Mouse (Mus musculus): ENCODE data around the gene Tex264. TPM values are rescaled to one million over a fixed set of nuclear protein-coding genes. Genes with fewer than 3 reads are reported as not detected.

Gene Tex264
- polyA plus RNA-seq, 1 experiment = 82.9 TPM

GRCm38 (mm10) chr9:106681026-106681425 is 4.7 kb downstream of the Tex264 start:
- Histone ChIP-seq H3K27ac (ENCODE audit: control insufficient read depth, insufficient read depth, low read depth, low read length) (no peak overlapping the region), H3K4me1 (ENCODE audit: control insufficient read depth, insufficient read depth, low read length) (peaks cover 5% of the 10 kb centered on the region), H3K4me3 (ENCODE audit: control insufficient read depth, low read depth, low read length) (no peak overlapping the region), H3K27me3 (ENCODE audit: control insufficient read depth, insufficient read depth, low read length) (no peaks in the 10 kb centered on the region), H3K36me3 (ENCODE audit: control insufficient read depth, insufficient read depth, low read length) (no peaks in the 10 kb centered on the region)
- TF ChIP-seq CTCF (IDR thresholded peaks at IDR 0.05; ENCODE audit: control insufficient read depth, insufficient read depth, insufficient replicate concordance, low read depth, low read length) (no peak), POLR2A (IDR thresholded peaks at IDR 0.05; ENCODE audit: control insufficient read depth, low read depth, low read length) (no peak)

GRCm38 (mm10) chr9:106678242-106678641 is 7.5 kb downstream of the Tex264 start:
- Histone ChIP-seq H3K36me3 (ENCODE audit: control insufficient read depth, insufficient read depth, low read length) (peaks cover 1% of the 10 kb centered on the region; the same call in 1 of the 2 replicates), H3K27ac (ENCODE audit: control insufficient read depth, insufficient read depth, low read depth, low read length) (no peak overlapping the region), H3K27me3 (ENCODE audit: control insufficient read depth, insufficient read depth, low read length) (no peaks in the 10 kb centered on the region), H3K4me3 (ENCODE audit: control insufficient read depth, low read depth, low read length) (no peak overlapping the region), H3K4me1 (ENCODE audit: control insufficient read depth, insufficient read depth, low read length) (no peaks in the 10 kb centered on the region)
- no peak for TF ChIP-seq POLR2A (IDR thresholded peaks at IDR 0.05; ENCODE audit: control insufficient read depth, low read depth, low read length)
- no peak for TF ChIP-seq CTCF (IDR thresholded peaks at IDR 0.05; ENCODE audit: control insufficient read depth, insufficient read depth, insufficient replicate concordance, low read depth, low read length)

- Histone ChIP-seq H3K4me1 (ENCODE audit: control insufficient read depth, insufficient read depth, low read length) (no peaks in the 10 kb centered on the region), H3K27ac (ENCODE audit: control insufficient read depth, insufficient read depth, low read depth, low read length) (no peak overlapping the region), H3K27me3 (ENCODE audit: control insufficient read depth, insufficient read depth, low read length) (no peaks in the 10 kb centered on the region), H3K36me3 (ENCODE audit: control insufficient read depth, insufficient read depth, low read length) (peaks cover 2% of the 10 kb centered on the region; the same call in 1 of the 2 replicates), H3K4me3 (ENCODE audit: control insufficient read depth, low read depth, low read length) (no peak overlapping the region)
- no peak for TF ChIP-seq CTCF (IDR thresholded peaks at IDR 0.05; ENCODE audit: control insufficient read depth, insufficient read depth, insufficient replicate concordance, low read depth, low read length)
- TF ChIP-seq POLR2A (IDR thresholded peaks at IDR 0.05; ENCODE audit: control insufficient read depth, low read depth, low read length) = no peak
Observed at GRCm38 (mm10) chr9:106677702-106678101, 8.0 kb downstream of the Tex264 start.

GRCm38 (mm10) chr9:106676571-106676970 is 9.2 kb downstream of the Tex264 start:
- TF ChIP-seq CTCF (IDR thresholded peaks at IDR 0.05; ENCODE audit: control insufficient read depth, insufficient read depth, insufficient replicate concordance, low read depth, low read length) (no peak), POLR2A (IDR thresholded peaks at IDR 0.05; ENCODE audit: control insufficient read depth, low read depth, low read length) (no peak)
- no peaks in the 10 kb centered on the region for H3K27me3 ChIP-seq (ENCODE audit: control insufficient read depth, insufficient read depth, low read length)
- no peak overlapping the region for H3K27ac ChIP-seq (ENCODE audit: control insufficient read depth, insufficient read depth, low read depth, low read length)
- no peaks in the 10 kb centered on the region for H3K4me1 ChIP-seq (ENCODE audit: control insufficient read depth, insufficient read depth, low read length)
- H3K36me3 ChIP-seq (ENCODE audit: control insufficient read depth, insufficient read depth, low read length) = peaks cover 2% of the 10 kb centered on the region; the same call in 1 of the 2 replicates
- no peak overlapping the region for H3K4me3 ChIP-seq (ENCODE audit: control insufficient read depth, low read depth, low read length)

GRCm38 (mm10) chr9:106675965-106676364 is 9.8 kb downstream of the Tex264 start:
- H3K36me3 ChIP-seq (ENCODE audit: control insufficient read depth, insufficient read depth, low read length) = peaks cover 2% of the 10 kb centered on the region; the same call in 1 of the 2 replicates
- H3K4me1 ChIP-seq (ENCODE audit: control insufficient read depth, insufficient read depth, low read length) = no peaks in the 10 kb centered on the region
- H3K27ac ChIP-seq (ENCODE audit: control insufficient read depth, insufficient read depth, low read depth, low read length) = no peak overlapping the region
- no peaks in the 10 kb centered on the region for H3K27me3 ChIP-seq (ENCODE audit: control insufficient read depth, insufficient read depth, low read length)
- H3K4me3 ChIP-seq (ENCODE audit: control insufficient read depth, low read depth, low read length) = no peak overlapping the region
- TF ChIP-seq CTCF (IDR thresholded peaks at IDR 0.05; ENCODE audit: control insufficient read depth, insufficient read depth, insufficient replicate concordance, low read depth, low read length) (no peak), POLR2A (IDR thresholded peaks at IDR 0.05; ENCODE audit: control insufficient read depth, low read depth, low read length) (no peak)

GRCm38 (mm10) chr9:106675480-106675879 is 10.2 kb downstream of the Tex264 start:
- Histone ChIP-seq H3K27ac (ENCODE audit: control insufficient read depth, insufficient read depth, low read depth, low read length) (no peak overlapping the region), H3K4me1 (ENCODE audit: control insufficient read depth, insufficient read depth, low read length) (no peaks in the 10 kb centered on the region), H3K4me3 (ENCODE audit: control insufficient read depth, low read depth, low read length) (peak overlapping the region; percentile 47; the same call in 1 of the 2 replicates), H3K36me3 (ENCODE audit: control insufficient read depth, insufficient read depth, low read length) (peaks cover 2% of the 10 kb centered on the region; the same call in 1 of the 2 replicates), H3K27me3 (ENCODE audit: control insufficient read depth, insufficient read depth, low read length) (no peaks in the 10 kb centered on the region)
- peak; percentile 71; the same call in 1 of the 2 replicates for TF ChIP-seq CTCF (IDR thresholded peaks at IDR 0.05; ENCODE audit: control insufficient read depth, insufficient read depth, insufficient replicate concordance, low read depth, low read length)
- TF ChIP-seq POLR2A (IDR thresholded peaks at IDR 0.05; ENCODE audit: control insufficient read depth, low read depth, low read length) = no peak

- Histone ChIP-seq H3K4me1 (ENCODE audit: control insufficient read depth, insufficient read depth, low read length) (no peaks in the 10 kb centered on the region), H3K27ac (ENCODE audit: control insufficient read depth, insufficient read depth, low read depth, low read length) (no peak overlapping the region), H3K4me3 (ENCODE audit: control insufficient read depth, low read depth, low read length) (no peak overlapping the region), H3K27me3 (ENCODE audit: control insufficient read depth, insufficient read depth, low read length) (no peaks in the 10 kb centered on the region), H3K36me3 (ENCODE audit: control insufficient read depth, insufficient read depth, low read length) (peaks cover 2% of the 10 kb centered on the region; the same call in 1 of the 2 replicates)
- no peak for TF ChIP-seq POLR2A (IDR thresholded peaks at IDR 0.05; ENCODE audit: control insufficient read depth, low read depth, low read length)
- no peak for TF ChIP-seq CTCF (IDR thresholded peaks at IDR 0.05; ENCODE audit: control insufficient read depth, insufficient read depth, insufficient replicate concordance, low read depth, low read length)
Observed at GRCm38 (mm10) chr9:106673860-106674259, 11.9 kb downstream of the Tex264 start.
